Mouse (Mus musculus): ENCODE measurements at regions not wholly inside any gene's neighbourhood (a gene's known extent, or its start where the extent isn't known, plus 50 kb on each side); places are given as distances from the start of the nearest gene placed in this dataset.
A peak's percentile ranks its signal among the peaks of the same experiment; 100 is the strongest.

DNA sequence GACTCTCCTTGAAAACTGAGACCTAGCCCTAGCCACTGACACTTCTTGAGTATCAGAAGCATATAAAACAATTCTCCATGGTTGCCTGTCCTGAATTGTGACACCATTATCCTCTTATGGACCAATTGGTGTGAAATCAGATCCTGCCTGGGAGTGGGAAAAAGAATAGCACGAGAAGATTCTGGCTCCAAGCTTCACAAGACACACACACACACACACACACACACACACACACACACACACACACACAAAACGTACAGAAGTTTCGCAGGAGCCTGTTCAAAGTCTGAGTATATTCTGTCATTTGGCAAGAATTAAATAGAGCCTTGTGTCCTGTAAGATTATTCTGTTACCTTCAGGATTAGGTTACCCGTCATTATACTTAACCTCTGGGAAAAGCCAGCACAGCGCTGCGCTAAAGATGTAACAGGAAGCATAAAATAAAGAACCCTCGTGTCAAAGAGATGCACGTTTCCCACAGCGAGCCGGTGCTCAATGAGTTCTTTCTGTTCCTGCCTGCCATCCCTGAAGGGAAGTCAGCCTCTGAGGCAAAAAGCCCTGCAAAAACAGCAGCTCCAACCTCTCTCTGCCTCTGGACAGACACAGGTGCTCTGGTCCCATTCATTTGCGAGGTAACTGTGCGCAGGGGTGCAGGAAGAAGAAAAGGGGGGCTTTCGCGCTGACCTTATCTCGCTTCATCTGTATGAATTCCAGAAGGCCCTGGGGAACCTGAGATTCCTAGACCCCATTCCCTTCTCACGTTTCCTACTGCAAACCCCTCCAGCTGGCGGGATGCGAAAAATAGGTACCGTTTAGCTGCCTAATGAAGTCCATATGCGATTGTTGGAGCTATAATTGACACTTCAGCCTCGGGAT is 178.4 kb upstream of the Elac2 start:
- no peak for DNase-seq

DNA sequence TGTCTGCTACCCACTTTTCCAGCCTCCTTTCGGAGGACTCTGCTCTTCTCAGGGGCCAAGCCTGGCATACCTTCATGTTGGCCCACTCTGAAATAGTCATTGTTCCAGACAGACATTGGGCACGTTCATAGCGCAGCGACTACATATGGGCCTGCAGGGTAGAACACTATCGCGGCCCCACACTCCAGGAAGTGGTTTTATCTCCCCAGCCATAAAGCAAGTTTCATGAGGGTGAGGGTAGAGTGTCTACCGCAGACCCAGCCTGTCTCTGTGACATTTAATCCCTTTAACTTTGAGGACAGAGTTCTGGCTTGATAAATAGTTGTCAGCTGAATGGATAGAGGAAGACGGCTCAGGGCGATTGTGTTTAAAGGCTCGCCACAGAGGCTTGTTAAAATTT is 177.5 kb upstream of the Elac2 start:
- no peak for DNase-seq

DNA sequence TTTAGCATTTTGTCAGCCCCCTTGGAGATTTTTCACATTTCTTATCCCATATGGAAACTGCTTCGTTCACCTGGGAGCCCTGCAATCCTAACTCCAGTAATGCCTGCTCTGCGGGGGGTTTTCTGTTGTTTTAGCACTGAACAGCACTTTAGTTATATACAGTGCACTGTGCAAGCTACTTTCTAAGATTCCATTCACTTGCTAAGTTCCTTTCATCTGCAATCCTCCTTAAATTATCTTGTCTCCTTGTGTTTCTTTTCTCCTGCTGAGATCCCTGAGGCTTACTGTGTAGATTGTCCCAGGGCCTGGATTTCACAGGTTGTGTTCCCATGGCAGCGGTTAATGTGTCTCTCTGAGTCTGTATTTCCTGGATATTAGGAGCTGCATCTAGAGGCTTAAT is 173.3 kb upstream of the Elac2 start:
- no peak for DNase-seq

DNA sequence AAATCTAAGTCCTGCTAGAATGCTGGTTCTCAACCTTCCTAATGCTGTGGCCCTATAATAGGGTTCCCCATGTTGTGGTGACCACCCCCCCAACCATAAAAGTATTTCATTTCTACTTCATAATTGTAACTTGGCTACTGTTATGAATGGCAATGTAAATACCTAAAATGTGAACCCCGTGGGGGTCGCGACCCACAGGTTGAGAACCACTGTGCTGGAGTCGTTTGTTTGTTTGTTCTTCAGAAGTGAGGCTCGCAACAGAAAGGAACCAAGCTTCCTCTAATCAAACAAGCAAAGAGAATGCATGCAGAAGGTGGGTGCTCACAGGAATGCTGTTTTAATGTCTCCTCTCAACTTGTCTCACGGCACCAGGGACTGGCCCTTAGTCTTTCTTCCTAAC is 166.4 kb upstream of the Elac2 start:
- no peak for DNase-seq

DNA sequence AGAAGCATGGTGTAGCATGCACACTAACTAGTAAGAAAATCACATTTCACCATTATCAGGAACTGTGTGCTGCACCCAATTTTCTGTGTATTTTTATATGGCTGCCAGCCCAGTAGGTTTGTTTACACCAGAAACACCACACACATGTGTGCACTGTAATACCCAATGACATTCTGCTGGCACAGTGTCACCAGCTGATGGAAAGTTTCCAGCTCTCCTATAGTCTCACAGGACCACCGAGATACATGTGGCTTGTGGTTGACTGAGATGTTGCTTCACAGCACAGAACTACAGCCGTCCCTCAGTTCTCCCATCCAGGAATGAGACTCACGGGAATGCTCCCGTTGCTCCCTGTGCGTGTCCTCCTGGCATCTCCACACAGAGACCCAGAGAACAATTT is 149.4 kb upstream of the Elac2 start:
- no peak for DNase-seq

DNA sequence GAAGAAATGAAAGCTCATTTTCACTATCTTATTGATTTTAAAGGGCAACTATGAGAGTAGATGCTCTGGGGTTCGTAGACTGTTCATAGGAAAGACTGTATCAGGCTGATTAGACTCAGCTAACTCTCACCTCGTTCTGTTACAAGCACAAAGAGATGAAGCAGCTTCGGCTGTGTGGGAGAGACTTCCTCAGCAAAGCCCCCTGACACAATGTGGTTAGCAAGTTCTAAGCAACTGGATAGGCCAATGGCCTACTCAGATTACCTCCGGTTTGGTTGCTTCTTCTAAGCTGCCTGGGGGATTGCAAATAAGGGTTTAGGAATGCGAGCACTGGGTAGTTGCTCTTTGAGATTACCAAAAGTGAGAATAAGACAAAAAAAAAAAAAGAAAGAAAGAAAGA is 146.4 kb upstream of the Elac2 start:
- no peak for DNase-seq

DNA sequence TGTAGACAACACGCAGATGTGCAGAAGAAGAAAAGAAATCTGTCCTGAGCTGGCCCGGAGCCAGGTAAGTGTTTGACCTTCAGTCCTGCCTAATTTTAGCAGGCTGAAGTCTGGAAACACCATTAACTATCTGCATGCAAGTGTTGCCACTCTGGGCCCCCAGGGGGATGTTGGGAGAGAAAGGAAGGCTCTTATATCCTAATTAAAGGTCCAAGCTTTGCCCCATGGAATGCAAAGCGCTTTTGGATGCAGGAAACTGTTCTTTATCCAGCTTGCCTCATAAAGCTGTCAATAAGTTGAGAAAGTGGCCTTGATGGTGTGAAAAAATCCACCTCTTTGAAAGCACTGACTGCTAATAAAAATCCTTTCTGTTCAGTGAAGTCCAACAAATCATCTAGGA is 145.1 kb upstream of the Elac2 start:
- peak; percentile 9 for DNase-seq

DNA sequence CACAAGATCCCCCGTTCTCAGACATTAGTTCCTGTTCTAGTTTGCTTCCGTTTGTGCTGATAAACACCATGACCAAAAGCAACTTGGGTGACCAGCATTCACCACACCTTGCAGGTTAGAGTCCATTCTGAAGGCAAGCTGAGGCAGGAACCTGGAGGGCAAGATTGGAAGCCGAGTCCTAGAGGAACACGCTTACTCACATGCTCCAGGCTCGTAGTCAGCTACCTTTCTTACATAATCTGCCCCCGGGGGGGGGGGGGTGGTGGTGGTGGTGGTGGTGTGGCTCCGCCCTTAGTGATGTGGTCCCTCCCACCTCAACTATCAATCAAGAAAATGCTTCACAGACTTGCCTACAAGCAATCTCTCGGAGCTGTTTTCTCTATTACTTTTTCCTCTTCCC is 142.1 kb upstream of the Elac2 start:
- DNase-seq = no peak

DNA sequence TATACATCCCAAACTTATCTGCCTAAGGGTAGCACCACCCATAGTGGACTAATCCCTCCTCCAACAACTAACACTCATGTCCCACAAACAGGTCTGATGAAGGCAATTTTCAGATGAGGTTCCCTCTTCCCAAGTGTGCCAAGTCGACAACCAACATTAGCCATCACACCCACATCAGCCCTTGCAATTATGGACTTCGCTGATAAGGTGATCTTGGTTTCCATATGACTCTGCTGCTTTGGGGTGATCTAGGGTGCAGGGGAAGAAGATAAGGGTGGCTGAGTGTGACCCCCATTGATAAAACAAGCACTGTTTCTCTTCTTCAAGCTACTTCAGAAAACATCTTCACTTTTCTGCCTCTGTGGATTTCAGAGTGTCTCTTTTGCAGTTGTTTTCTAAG is 137.7 kb upstream of the Elac2 start:
- no peak for DNase-seq

DNA sequence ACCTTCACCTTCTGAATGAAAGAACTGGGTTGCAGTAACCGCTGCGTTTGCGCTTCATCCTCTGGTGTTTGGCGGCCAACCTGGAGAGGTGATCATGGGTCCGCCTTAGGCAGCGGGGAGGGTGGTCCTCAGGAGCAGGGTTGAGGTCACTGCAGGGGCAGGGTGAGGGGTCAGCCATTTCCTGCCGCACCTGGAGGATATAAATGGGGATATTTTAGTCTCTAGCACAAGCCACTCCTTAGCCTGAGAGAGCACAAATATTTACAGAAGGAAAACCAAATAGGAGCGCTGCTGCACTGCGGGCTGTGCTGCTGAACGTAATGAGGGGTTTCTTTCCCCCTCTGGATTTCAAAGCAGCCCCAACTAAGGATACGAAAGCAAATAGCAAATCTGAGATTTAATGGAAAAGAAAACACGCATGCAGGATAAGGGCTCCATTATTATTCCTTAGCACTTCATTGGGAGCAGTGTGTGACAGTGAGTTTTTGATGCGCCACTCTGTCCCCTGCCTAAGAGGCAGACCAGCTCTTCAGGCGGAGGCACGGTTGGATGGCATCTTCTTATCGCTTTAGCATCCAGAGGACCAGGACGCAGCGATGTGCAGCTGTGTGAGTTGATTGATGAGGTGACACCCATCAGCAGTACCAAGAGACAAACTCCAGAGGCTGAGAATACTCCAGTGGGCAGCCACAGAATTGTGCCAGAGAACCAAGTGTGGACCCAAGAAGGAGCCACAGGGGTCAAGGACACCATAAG is 135.9 kb upstream of the Elac2 start:
- DNase-seq = no peak

DNA sequence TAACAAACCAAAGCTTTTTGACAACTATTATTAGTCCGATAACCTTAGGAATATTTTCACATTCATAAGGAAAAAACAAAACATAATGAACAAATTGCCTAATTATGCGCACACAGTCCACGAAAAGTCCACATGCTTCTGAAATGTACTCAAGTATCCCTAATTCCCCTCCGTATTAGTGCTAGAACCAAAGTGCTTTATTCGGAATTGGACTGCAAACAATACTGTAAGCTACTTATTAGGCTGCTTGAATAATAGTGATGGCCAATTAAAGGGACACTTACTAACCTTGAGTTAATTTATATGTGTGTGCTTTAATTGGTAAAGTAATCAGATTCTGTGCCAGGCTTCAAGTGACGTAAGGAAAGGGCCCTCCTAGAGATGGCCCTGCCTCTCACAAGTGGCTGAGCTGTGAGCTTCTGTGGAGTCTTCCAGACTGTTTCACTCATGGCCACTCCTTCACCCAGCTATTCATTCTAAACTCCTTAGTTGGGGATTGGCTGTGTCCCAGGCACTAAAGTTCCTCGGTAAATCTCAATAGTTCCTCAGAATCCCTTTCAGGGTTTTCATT is 132.2 kb upstream of the Elac2 start:
- no peak for DNase-seq

DNA sequence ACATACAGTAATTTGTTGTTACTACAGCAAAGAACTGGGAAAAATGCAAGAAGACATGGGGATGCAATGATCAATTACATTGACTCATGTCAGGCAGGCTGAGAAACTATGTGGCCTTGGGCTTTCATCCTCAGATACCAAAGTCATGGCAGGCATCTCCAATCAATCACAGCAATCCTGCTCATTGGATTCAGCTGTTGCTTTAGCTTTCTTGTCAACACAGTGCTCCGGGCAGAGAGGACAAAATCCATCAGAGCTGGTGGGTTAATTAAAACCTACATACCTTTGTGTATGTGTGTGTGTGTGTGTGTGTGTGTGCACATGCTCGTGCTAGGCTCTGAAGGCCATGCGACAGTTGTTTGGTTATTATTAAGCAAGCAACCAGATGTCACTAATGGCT is 119.2 kb upstream of the Elac2 start:
- no peak for DNase-seq

DNA sequence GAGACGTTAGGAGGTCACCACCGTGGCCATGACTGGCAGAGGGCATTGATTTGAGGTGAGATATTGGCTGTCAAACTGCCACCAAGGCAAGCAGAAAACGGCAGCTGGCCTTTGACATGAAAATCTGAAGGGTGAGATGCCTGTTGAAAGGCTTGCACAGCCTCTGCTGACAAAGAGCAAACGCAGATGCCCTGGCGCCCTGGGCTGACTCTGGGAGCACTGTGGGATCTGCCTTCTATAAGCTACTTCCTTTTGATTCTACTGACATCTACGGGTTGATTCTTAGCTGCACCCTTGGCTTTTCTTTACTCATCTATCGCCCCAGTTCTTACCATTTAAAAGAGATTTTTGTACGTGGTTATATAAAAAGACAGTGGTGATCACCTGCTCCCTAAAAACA is 98.2 kb upstream of the Elac2 start:
- no peak for DNase-seq

DNA sequence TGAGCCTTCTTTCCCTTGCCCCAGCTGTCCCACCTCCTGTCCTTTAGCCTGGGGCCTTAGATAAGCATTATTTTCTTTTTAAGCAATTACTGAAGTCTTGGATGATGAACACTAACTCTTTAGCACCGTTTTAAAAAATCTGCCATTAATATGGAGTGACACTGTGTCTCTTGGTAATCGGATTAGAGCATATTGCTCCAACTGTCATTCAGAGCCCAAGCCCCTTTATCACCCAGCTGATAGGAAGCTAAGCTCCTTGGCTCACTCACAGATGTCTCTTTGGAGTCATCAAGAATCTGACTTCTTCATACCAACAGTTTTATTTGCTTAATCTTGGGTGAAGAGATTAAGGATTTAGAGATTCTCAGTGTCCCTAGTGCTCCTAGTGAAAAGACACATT is 94.3 kb upstream of the Elac2 start:
- DNase-seq = no peak

DNA sequence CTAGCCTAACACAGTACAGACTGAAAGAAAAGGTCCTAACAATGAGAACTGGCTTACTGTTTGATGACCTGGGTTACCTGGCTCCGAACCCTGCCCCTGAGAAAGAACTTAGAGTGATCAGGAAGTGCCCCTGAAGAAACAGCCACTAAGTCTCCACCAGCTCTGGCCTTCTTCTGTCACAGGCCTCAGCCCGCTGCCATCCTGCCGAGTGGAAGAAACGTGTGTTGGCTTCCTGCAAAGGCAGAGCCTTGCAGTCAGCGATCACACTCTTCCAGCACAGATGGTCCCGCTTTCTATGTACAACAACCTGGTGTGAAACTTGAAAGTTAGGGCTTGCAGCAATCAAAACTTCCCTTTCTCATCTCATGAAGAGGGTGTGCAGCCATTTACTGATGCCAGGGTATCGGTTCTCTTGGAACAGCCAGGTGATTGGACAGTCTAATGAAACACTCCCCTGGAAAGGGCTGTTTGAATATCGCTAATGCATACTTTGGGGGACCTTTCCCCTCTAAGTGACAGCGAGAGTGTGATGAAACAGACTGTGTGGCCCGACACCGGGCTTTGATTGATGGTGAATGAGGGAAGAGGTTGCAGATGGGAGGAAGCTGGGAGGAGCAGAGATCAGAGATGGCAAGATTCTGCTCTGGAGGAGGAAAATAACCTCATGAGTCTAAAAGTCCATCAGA is 89.4 kb upstream of the Elac2 start:
- DNase-seq = no peak

DNA sequence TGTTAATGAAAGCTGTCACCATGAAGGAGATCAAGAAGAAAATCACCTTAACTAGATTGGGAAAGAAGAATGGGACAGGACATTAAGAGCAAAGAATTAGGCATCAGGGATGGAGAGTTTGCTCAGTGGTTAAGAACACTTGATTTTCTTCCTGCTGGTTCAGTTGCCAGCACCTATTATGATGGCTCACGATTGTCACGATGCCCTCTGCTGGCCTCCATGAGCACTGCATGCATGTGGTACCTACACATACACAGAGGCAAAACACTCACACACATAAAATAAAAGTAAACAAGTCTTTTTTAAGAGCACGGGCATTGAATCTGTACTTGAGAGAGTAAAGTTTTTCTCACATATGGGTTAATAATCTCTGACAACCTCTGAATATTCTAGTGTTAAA is 88.1 kb upstream of the Elac2 start:
- peak; percentile 53 for DNase-seq

DNA sequence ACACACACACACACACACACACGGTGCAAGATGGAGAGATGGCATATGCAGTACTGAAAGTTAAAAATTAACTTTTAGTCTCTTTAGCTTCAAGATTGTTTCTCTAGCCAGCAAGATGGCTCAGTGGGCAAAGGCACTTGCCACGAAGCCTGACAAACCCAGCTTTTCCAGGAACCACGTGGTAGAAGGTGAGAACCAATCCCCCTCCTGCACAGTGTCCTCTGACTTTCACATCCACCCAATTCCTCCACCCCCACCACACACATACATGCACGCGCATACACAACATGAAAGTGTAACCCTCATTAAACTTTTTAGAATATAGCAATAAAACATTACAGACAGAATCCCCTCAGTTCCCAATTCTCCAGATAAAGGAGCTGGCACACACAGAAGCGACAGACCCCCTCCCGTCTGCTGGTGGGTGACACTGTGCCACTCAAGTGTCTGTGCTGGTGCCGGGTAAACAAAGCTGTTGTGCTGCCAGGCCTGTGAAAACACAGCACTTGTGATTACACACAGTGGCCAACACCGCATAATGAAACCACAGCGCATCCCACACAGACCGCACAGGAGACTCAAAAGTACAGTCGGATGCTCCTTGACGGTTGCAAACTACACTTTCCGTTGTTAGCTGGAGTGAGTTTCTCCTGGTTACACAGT is 82.9 kb upstream of the Elac2 start:
- no peak for DNase-seq

DNA sequence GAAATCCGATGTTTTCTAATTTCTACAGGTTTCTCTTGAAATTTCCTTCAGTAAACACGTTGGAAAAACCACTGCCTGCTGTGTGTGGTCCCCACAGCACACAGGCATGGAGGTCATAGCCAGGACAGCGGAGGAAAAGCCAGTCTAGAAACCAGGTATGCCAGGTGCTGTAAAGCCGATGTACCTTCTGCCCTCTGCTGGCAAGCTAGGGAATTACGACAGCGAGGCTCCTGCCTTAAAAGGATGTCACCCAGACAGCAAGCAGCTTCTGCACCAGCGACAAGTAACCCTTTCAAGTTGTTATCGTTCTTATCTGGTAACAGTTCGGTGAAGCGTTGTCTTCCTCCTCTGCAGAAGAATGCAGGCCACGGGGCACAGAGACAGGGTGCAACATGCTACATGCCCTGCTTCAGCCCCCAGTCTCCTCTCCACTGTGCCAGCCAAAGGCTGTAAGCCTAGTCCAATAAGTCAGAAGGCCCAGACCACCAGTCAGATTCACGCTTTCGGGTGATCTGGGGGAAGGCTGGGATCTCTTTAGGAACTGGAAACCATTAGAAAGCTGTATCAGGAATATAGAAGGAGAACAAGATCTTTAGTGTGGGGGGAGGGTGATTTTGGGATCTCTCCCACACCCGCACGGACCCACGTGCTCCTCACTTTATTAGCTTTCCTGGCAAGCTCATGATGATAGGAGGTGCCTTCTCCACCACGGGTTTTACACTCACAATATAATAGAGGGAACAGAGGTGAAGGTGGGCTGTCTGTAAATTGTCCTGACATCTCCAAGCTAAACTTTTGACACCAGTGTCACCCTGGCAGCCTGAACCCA is 79.9 kb upstream of the Elac2 start:
- DNase-seq = peak; percentile 84

DNA sequence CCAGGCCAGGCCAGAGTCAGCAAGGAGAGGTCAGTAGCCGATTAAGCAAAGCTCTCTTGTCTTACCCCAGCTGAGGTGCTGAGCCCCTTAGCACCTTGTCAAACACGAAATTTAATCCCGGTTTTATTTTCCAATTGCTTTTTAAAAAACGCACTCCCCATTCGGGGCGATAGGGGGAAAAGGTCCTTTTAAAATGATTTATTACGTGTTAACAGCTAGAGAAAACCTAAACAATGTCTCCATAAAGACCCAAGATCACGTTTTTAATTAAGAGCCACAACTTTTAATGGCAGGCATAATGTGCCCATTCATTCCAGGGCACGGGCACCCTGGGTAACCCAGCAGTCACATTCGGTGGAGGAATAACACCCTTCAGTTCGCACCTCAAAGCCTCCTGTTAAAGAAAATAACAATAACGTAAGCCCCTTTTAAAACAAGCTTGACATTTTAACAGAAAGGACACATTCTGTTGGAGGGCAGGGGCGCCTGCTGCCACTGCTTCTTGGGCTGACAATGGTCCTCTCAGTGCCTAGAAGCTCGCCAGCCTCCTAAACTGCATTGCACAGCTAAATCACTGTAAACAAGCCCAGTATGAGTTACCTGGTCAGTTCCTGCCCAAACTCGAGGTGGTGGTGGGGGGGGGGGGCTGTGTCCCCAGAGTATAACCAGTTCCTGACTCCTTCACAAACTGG is 79.1 kb upstream of the Elac2 start:
- DNase-seq = no peak

DNA sequence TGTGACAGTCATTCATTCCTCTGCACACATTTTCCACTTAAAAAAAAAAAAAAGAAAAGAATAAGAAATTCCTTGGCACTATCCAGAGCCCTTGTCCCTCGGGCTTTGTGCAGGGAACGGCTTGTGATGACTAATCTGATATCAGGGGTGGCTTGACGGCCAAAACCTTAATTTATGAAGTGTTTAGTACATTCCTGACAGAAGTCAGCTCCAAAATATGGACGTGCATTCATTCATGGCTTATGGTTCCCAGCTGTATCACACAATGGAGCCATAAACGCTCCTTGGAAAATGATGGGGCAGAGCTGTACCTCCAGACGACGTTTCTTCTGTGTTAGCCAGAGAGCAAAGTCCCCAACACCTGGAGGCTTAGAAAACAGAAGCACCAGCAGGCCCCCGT is 62.1 kb upstream of the Elac2 start:
- DNase-seq = peak; percentile 9

DNA sequence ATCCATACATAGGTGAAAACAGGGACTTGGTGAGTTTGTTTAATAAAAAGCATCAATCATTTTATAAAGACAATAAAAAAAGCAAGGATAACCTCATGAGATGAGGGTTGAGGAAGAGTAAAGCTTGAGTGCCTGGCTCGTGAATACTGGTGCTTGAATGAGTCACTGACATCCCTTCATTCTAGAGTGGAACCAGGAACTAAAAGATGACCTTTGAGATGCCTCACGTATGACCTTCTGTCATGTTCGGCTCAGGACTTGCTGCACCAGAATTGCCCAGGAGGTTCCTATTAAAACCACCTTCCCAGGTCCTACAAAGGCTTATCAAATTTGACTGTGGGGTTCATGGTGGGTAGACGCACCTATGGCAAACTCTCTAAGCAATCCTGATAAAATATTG is 61.5 kb upstream of the Elac2 start:
- no peak for DNase-seq
